Mouse (Mus musculus): ENCODE results near the gene Sos2.

The Sos2 gene

GRCm38 (mm10) chr12:69681566-69682061 lies at the start of gene Sos2:
Sos2 (minus strand) TSS chr12:69681852.
- peak; percentile 22 to 31 for DNase-seq (ENCODE audit: low spot score in 2 of 2)

- DNase-seq (ENCODE audit: low spot score in 2 of 2): no peak
These were observed 48.7 kb upstream of the Sos2 start for GRCm38 (mm10) chr12:69730306-69730705.

- no peak for DNase-seq (ENCODE audit: low spot score in 2 of 2)
These were observed 47.6 kb upstream of the Sos2 start for GRCm38 (mm10) chr12:69729246-69729645.

GRCm38 (mm10) chr12:69724711-69725460 lies 43.2 kb upstream of the Sos2 start, which contains the start of the genes L2hgdh and Atp5s:
L2hgdh (minus strand) TSS chr12:69724873.
Atp5s (plus strand) TSS chr12:69724950.
- DNase-seq (ENCODE audit: low spot score in 2 of 2): peak; percentile 88 to 94

- DNase-seq (ENCODE audit: low spot score in 2 of 2): no peak
These were observed 42.5 kb upstream of the Sos2 start for GRCm38 (mm10) chr12:69724018-69724710.

- DNase-seq (ENCODE audit: low spot score in 2 of 2): no peak
These were observed 41.7 kb upstream of the Sos2 start for GRCm38 (mm10) chr12:69723376-69723775.

GRCm38 (mm10) chr12:69722857-69723256 lies 41.2 kb upstream of the Sos2 start:
- no peak for DNase-seq (ENCODE audit: low spot score in 2 of 2)

GRCm38 (mm10) chr12:69713628-69714027 lies 32.0 kb upstream of the Sos2 start:
- no peak for DNase-seq (ENCODE audit: low spot score in 2 of 2)

- no peak for DNase-seq (ENCODE audit: low spot score in 2 of 2)
These were observed 23.3 kb upstream of the Sos2 start for GRCm38 (mm10) chr12:69704799-69705458.

- DNase-seq (ENCODE audit: low spot score in 2 of 2): no peak
These were observed 16.7 kb upstream of the Sos2 start for GRCm38 (mm10) chr12:69698352-69698751.

GRCm38 (mm10) chr12:69696746-69697145 lies 15.1 kb upstream of the Sos2 start:
- no peak for DNase-seq (ENCODE audit: low spot score in 2 of 2)

- DNase-seq (ENCODE audit: low spot score in 2 of 2): no peak
These were observed 11.8 kb upstream of the Sos2 start for GRCm38 (mm10) chr12:69693471-69693870.

- no peak for DNase-seq (ENCODE audit: low spot score in 2 of 2)
These were observed 9.1 kb upstream of the Sos2 start for GRCm38 (mm10) chr12:69690714-69691113.

- DNase-seq (ENCODE audit: low spot score in 2 of 2): no peak
These were observed 7.4 kb upstream of the Sos2 start for GRCm38 (mm10) chr12:69689094-69689493.

- DNase-seq (ENCODE audit: low spot score in 2 of 2): no peak
These were observed 6.7 kb upstream of the Sos2 start for GRCm38 (mm10) chr12:69688368-69688767.

GRCm38 (mm10) chr12:69683537-69683936 lies 1.9 kb upstream of the Sos2 start:
- DNase-seq (ENCODE audit: low spot score in 2 of 2): peak; percentile 10 to 29

- no peak for DNase-seq (ENCODE audit: low spot score in 2 of 2)
These were observed 1.3 kb upstream of the Sos2 start for GRCm38 (mm10) chr12:69682788-69683419.

GRCm38 (mm10) chr12:69682065-69682787 lies 574 bp upstream of the Sos2 start:
- peak; percentile 55 to 67 for DNase-seq (ENCODE audit: low spot score in 2 of 2)

- DNase-seq (ENCODE audit: low spot score in 2 of 2): peak in 1 of 2 experiments; percentile 12
These were observed 752 bp downstream of the Sos2 start for GRCm38 (mm10) chr12:69680635-69681565.

- no peak for DNase-seq (ENCODE audit: low spot score in 2 of 2)
These were observed 5.5 kb downstream of the Sos2 start for GRCm38 (mm10) chr12:69676157-69676556.

Data from frontal cortex, postnatal 25 days (tissue).